Mouse (Mus musculus) gastrocnemius, postnatal 4 days (tissue): Measurements from ENCODE around the gene Slc2a5. TPM values are rescaled to one million over a fixed set of nuclear protein-coding genes. Genes with fewer than 3 reads are reported as not detected.

Experiments used
- DNase-seq, 2 experiments: peaks; one replicate each; pipeline ENCODE4 v3.0.0; 2021 to 2022; ENCODE audit warnings: low spot score in 2 of 2, mixed read lengths in 2 of 2
- total RNA-seq, 2 experiments: library from RNA; stranded (reverse); gene quantifications; 2 replicates each; pipeline ENCODE4 v1.2.3; 2021

Slc2a5 gene
- total RNA-seq, 2 experiments from 2014 or later, result 4.1 to 5.3 TPM

- DNase-seq, result peak in 1 of 2 experiments; percentile 56
Observed at GRCm38 (mm10) chr4:150138084-150138543, 19.0 kb downstream of the Slc2a5 start.

- no peak for DNase-seq
Observed at GRCm38 (mm10) chr4:150139090-150139489, 20.0 kb downstream of the Slc2a5 start.

- DNase-seq, result no peak
Observed at GRCm38 (mm10) chr4:150140346-150140745, 21.3 kb downstream of the Slc2a5 start.

GRCm38 (mm10) chr4:150144242-150144641 lies 25.2 kb downstream of the Slc2a5 start:
- no peak for DNase-seq

- no peak for DNase-seq
Observed at GRCm38 (mm10) chr4:150146286-150146685, 27.2 kb downstream of the Slc2a5 start.

DNA sequence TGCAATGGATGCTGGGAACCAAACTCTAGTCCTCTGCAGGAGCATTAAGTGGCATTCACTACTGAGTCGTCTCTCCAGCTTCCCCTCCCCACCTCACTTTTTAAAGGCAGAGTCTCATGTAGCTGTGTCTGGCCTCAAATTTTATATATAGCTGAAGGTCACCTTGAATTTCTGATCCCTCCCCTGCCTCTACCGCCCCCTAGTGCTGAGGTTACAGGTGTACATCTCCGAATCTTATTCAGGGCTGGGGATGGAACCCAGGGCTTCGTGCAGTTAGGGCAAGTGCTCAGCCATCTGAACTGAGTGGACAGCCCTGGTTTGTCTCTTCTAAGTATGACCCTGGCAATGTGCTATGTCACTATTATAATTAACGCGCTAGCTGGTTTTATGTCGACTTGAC lies 32.0 kb downstream of the Slc2a5 start:
- DNase-seq, result no peak

DNA sequence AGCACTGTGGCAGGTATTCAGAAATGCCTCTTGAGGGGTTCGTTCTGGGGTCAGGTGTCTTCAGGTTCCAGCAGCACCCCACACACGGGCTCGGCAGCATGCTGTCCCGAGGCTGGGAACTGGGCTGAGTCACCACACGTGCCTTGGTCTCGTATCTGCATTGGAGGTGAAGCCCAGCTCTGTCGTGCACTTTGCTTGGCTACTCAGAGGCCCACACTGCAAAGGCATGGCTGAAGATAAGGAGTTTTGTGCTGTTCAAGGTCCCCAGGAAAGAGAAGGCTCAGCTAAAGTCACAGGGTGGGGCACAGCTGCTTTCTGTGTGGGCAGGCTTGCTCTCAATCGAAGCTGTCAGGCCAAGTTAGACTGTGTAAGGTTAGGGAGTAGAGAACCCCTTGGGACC lies 33.4 kb downstream of the Slc2a5 start:
- DNase-seq, result no peak

DNA sequence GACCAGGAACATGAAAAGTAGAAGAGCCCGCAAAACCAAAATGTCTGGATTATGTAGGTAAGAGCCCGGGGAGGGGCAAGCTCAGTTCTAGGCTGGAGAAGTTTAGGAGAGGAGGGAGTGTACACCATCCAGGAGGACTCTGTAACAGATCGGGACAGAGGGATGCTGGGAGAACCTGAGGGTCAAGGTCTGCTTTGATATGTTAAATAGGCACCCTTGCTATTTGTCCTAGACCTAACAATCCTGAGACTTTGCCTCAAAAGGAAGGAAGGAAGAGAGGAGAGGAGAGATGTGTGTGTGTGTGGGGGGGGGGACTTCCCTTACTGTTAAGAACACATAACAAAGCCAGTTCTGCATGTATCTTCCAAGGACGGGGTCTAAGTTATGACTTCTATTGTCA lies 36.2 kb downstream of the Slc2a5 start:
- no peak for DNase-seq

DNA sequence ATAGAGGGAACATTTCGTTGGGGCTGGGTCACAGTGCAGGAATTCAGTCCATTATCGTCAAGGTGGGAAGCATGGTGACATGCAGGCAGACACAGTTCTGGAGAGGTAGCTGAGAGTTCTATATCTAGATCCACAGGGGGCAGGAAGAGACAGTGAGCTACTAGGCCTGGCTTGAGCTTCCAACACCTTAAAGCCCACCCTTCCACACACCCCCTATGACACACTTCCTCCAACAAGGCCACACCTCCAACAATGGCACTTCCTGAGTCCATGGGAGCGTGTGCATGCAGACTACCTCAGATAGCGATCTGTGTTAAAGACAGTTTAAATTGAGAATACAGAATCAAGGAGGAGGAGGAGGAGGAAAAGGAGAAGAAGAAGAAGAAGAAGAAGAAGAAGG lies 36.6 kb downstream of the Slc2a5 start:
- no peak for DNase-seq

GRCm38 (mm10) chr4:150157348-150157882 lies 38.3 kb downstream of the Slc2a5 start:
- DNase-seq, result no peak

GRCm38 (mm10) chr4:150159458-150159857 lies 40.4 kb downstream of the Slc2a5 start:
- DNase-seq, result no peak

GRCm38 (mm10) chr4:150162561-150163169 lies 43.6 kb downstream of the Slc2a5 start:
- DNase-seq, result no peak

DNA sequence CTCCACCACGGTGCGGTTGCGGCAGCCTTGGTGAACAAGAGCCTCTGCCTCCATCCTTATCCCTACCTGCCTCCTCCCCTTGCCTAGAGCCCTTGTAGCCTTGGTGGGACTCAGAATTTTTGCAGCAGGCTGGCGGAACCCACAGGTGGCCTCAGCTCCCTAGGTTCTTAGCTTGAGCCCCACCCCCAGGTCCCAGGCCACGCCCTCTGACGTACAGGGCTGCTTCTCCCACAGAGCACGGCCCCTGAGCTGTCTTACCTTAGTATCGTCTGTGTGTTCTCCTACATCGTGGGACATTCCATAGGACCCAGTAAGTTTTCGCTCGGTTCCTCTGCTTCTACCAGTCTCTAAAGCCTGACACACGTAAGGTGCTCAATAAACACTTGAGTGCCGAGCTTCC lies 45.8 kb downstream of the Slc2a5 start:
- DNase-seq, result no peak

- DNase-seq, result no peak
Observed at GRCm38 (mm10) chr4:150168406-150168805, 49.3 kb downstream of the Slc2a5 start.

DNA sequence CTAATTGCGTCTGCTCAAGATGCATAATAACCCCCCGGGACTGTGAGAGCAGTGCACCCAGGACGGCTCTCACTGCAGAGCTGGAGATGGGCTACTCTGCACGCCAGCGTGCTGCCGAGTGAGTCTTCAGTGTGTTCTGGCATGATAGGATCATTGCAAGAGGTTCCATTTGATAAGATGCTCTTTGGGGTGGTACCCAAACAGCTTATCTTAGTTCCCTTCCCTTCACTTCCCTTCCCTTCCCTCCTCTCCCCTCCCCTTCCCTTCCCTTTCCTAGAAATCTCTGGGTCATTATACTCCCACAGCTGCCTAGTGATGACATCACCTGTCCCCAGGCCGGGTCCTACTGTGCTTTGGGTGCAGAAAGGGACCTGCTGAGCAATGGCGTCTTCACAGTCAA lies 53.0 kb downstream of the Slc2a5 start:
- no peak for DNase-seq

- no peak for DNase-seq
Observed at GRCm38 (mm10) chr4:150173281-150173680, 54.2 kb downstream of the Slc2a5 start.

DNA sequence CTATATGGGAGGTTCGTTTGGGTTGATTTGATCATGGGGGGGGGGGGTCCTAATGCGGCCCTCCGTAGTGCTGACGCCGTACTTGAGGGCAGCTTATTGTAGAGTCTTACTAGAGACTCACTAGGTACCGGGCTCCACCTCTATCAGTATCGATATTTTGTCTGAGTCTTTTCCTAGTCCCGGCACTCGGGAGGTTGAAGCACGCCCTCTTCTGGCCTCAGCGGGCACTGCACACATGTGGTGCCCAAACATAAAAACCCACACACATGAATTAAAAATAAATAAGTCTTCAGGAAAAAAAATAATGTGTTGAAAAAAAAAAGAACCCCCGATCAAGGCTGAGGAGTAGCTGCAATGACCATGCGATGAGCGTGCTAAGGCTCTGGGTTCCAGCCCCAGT lies 54.9 kb downstream of the Slc2a5 start:
- no peak for DNase-seq

GRCm38 (mm10) chr4:150176535-150176934 lies 57.5 kb downstream of the Slc2a5 start:
- DNase-seq, result peak in 1 of 2 experiments; percentile 37

DNA sequence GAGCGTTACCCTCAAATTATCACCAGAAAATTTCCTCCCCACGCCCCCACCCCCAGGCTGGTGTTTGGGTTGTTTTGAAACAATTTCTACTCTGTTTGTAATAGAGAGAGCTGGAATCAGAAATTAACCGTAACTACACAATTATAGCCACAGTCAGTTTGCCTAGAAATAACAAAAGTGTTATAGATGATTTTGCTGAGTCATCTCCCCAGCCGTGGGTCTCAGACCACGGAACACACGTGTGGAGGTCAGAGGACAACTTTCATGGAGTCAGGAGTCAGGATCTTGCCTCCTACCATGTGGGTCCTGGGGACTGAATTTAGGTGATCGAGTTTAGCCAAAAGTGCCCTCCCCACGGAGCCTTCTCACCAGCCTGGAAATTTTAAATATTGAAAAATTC lies 58.0 kb downstream of the Slc2a5 start:
- DNase-seq, result no peak

DNA sequence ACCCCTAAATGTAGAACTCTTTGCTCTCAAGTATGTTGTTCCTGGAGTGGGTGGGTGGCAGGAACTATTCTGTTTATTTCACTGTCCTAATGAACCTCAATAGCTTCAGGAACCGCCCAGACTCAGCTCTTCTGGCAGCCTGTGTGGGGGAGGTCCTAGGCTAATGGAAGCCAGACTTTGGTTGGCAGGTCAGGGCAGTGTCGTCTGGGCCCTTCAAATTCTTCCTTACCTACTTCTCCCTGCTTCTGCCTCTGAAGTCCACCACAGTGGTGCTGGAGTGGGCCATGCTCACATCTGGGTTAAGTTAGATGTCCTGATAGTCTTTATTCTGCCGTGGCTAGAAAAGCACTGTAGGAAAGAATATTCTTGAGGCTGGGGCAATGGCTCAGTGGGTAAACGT lies 59.0 kb downstream of the Slc2a5 start:
- no peak for DNase-seq

DNA sequence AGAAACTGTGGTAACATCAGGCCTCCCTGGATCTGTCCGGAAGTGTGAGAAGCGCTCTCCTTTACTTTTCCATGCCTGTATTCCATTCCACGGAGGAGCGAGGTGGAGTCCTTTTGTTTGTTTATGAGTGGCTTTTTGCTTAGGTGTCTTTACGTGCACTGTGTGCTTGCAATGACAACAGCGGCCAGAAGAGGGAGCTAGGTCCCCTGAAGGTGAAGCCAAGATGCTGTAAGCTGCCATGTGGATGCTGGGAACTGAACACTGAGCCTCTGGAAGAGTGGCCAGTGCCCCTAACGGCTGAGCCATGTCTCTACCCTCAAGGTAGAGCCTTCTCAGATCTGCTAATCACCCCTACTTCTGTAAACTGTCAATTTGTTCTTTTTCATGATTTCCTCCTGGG lies 62.2 kb downstream of the Slc2a5 start:
- DNase-seq, result no peak

GRCm38 (mm10) chr4:150188236-150188635 lies 69.2 kb downstream of the Slc2a5 start:
- no peak for DNase-seq

GRCm38 (mm10) chr4:150192199-150192598 lies 73.1 kb downstream of the Slc2a5 start:
- no peak for DNase-seq
